Mouse (Mus musculus) thymus, adult 2 months (tissue): ENCODE data around the gene Gart. TPM values are rescaled to one million over a fixed set of nuclear protein-coding genes. Genes with fewer than 3 reads are reported as not detected.
A peak's percentile ranks its signal among the peaks of the same experiment; 100 is the strongest.

Experiments
- DNase-seq: peaks from one replicate; pipeline ENCODE4 v3.0.0; 2021
- H3K27ac ChIP-seq: fragments of 200-500 bp; 2 replicates; pipeline ENCODE4 v1.5.1; 2012; ENCODE audit warnings: low read length, control low read depth; ENCODE audit not compliant: control insufficient read depth, insufficient read depth
- H3K27me3 ChIP-seq: fragments of 200-500 bp; 2 replicates; pipeline ENCODE4 v1.6.1; 2012; ENCODE audit warnings: mild to moderate bottlenecking, low read length, moderate library complexity, mixed read lengths; ENCODE audit not compliant: control insufficient read depth, insufficient read depth
- H3K36me3 ChIP-seq: fragments of 200-500 bp; 2 replicates; pipeline ENCODE4 v1.6.1; 2012; ENCODE audit warnings: mild to moderate bottlenecking, low read length, moderate library complexity; ENCODE audit not compliant: control insufficient read depth, insufficient read depth
- H3K4me1 ChIP-seq: fragments of 200-500 bp; replicated peaks from 2 replicates; pipeline ENCODE4 v1.6.1; 2012; ENCODE audit warnings: low read length; ENCODE audit not compliant: control insufficient read depth, insufficient read depth
- H3K4me3 ChIP-seq: fragments of 200-500 bp; 2 replicates; pipeline ENCODE4 v1.5.1; 2012; ENCODE audit warnings: mild to moderate bottlenecking, low read length, control low read depth, moderate library complexity; ENCODE audit not compliant: control insufficient read depth, insufficient read depth
- CTCF ChIP-seq: fragments of 200-500 bp; IDR thresholded peaks from 2 replicates; pipeline ENCODE4 v1.5.1; 2012; ENCODE audit warnings: mild to moderate bottlenecking, control low read depth, low read length, moderate library complexity, borderline replicate concordance; ENCODE audit not compliant: control insufficient read depth, poor library complexity, insufficient read depth; ENCODE audit errors: extremely low read depth
- POLR2A ChIP-seq: fragments of 200-500 bp; IDR thresholded peaks from 2 replicates; pipeline ENCODE4 v1.6.1; 2012; ENCODE audit warnings: mild to moderate bottlenecking, low read length, control low read depth, moderate library complexity; ENCODE audit not compliant: control insufficient read depth, poor library complexity, insufficient read depth; ENCODE audit errors: extremely low read depth
- WGBS: fragments of 180-500 bp; shearing (Covaris S2); methylation state at CpG from one replicate; pipeline ENCODE4 v1.1.7; 2018; 5-methylcytosine and 5-hydroxymethylcytosine counted together
- polyA plus RNA-seq: library from polyadenylated mRNA; depleted of rRNA; stranded (reverse); fragments of >200 nt; gene quantifications from 2 replicates; pipeline ENCODE4 v1.2.3, GENCODE M21; 2012

Gart gene
- polyA plus RNA-seq, 1 experiment = 44.6 TPM

DNA sequence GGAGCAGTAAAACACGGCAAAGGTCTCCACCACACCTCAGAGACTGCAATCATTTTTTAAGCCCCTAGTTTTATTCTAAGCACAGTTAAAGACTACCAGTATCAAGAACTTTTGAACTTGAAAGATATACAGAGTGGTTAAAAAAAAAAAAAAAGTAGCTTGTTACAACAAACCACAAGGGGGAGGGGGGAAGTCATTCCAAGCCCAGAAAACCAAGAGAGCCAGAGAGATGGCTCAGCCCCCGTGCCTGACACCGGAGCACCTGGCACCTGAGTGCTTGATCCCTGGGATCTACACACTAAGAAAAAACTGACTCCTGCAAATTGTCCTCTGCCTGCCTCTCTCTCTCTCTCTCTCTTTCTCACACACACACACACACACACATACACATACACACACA lies 53.5 kb downstream of the Gart start:
- DNase-seq = peak; percentile 31
- no peaks in the 10 kb centered on the region for H3K27me3 ChIP-seq
- peak overlapping the region; percentile 45; the same call in 1 of the 2 replicates for H3K27ac ChIP-seq
- H3K4me3 ChIP-seq = no peak overlapping the region
- H3K4me1 ChIP-seq = peaks cover 52% of the 10 kb centered on the region
- H3K36me3 ChIP-seq = no peaks in the 10 kb centered on the region
- WGBS = 1% methylated on average over 3 of the region's 3 CpGs
- TF ChIP-seq POLR2A = no peak
- TF ChIP-seq CTCF = no peak

GRCm38 (mm10) chr16:91592162-91592561 lies 54.6 kb downstream of the Gart start:
- no peaks in the 10 kb centered on the region for H3K36me3 ChIP-seq
- peaks cover 59% of the 10 kb centered on the region for H3K4me1 ChIP-seq
- TF ChIP-seq POLR2A = no peak
- TF ChIP-seq CTCF = no peak
- no peak overlapping the region; the same call in 1 of the 2 replicates for H3K27ac ChIP-seq
- 60% methylated on average over 8 of the region's 8 CpGs for WGBS
- no peaks in the 10 kb centered on the region for H3K27me3 ChIP-seq
- no peak for DNase-seq
- H3K4me3 ChIP-seq = no peak overlapping the region

DNA sequence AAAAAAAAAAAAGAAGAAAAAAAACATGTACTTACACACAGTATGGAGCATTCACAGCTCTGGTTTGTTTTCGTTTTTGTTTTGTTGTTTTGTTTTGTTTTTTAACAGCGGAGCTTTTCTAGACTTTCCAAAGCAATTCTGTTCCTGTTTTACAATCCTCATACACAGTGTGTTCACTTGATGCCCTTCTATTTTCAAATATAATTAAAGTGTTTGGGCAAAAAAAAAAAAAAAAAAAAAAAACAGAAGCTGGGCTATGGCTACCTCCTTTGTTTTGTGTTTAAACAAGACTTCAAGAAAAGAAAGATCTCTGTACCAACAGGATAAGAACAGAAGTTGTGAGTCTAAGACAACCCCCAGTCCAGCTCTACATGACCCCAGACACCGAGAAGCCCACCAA lies 58.0 kb downstream of the Gart start:
- peaks cover 39% of the 10 kb centered on the region for H3K4me1 ChIP-seq
- WGBS = 95% methylated on average over 3 of the region's 3 CpGs
- H3K4me3 ChIP-seq = no peak overlapping the region
- no peak overlapping the region for H3K27ac ChIP-seq
- no peaks in the 10 kb centered on the region for H3K36me3 ChIP-seq
- TF ChIP-seq POLR2A (no peak), CTCF (no peak)
- no peak for DNase-seq
- H3K27me3 ChIP-seq = no peaks in the 10 kb centered on the region

- H3K27me3 ChIP-seq = no peaks in the 10 kb centered on the region
- H3K4me1 ChIP-seq = peaks cover 31% of the 10 kb centered on the region
- H3K27ac ChIP-seq = peak overlapping the region; percentile 67
- no peak overlapping the region for H3K4me3 ChIP-seq
- WGBS = 7% methylated on average over 6 of the region's 6 CpGs
- H3K36me3 ChIP-seq = no peaks in the 10 kb centered on the region
- DNase-seq = peak; percentile 60
- TF ChIP-seq CTCF = no peak
- TF ChIP-seq POLR2A = no peak
Observed at GRCm38 (mm10) chr16:91587730-91588453, 58.9 kb downstream of the Gart start.

DNA sequence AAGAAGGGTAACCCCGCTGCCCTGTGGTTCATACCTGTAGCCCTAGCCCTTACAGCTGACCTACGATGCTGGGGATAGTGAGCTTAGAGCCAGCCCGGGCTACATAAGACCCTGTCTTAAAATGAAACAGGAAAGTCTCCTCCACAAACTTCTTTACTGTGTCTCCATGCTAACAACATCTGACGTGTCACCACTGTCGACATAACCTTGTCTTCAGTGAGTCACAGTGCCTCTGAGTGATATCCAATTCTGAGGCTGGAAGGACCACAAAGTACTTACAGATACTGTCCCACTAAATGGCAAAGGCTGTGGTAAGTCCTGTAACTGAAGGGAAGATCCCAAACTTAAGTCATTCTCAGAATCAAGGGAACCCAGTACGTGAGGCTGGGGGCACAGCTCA lies 60.5 kb downstream of the Gart start:
- Histone ChIP-seq H3K27ac (no peak overlapping the region), H3K4me3 (no peak overlapping the region), H3K27me3 (no peaks in the 10 kb centered on the region), H3K36me3 (peaks cover 3% of the 10 kb centered on the region; the same call in 1 of the 2 replicates), H3K4me1 (peaks cover 17% of the 10 kb centered on the region)
- 92% methylated on average over 6 of the region's 6 CpGs for WGBS
- DNase-seq = no peak
- TF ChIP-seq POLR2A (no peak), CTCF (no peak)

GRCm38 (mm10) chr16:91585617-91586016 lies 61.1 kb downstream of the Gart start:
- DNase-seq = no peak
- TF ChIP-seq POLR2A (no peak), CTCF (no peak)
- Histone ChIP-seq H3K27ac (no peak overlapping the region), H3K4me1 (peaks cover 16% of the 10 kb centered on the region), H3K36me3 (peaks cover 3% of the 10 kb centered on the region; the same call in 1 of the 2 replicates), H3K4me3 (no peak overlapping the region), H3K27me3 (no peaks in the 10 kb centered on the region)
- WGBS = 95% methylated on average over 5 of the region's 5 CpGs

DNA sequence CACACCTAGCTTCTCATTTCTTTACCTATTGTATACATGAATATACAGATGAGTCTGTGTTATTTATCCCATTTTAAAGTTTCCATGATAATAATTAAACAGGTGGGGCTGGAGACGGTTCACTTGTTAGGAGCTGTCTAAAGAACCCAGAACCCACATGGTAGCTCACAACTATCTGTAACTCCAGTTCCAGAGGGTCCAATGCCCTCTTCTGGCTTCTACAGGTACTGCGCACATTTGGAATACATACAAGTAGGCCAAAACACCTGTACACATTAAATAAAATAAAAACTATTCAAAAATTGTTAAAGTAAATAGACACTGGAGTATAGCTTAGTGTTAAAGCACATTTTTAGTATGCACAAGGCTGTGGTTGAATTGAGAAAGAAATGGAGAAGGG lies 64.4 kb downstream of the Gart start:
- H3K36me3 ChIP-seq = peaks cover 14% of the 10 kb centered on the region

More for the DNA sequence above, 64.4 kb downstream of the Gart start:
- Histone ChIP-seq H3K27me3 (no peaks in the 10 kb centered on the region), H3K4me1 (no peaks in the 10 kb centered on the region), H3K27ac (no peak overlapping the region), H3K4me3 (no peak overlapping the region)
- 83% methylated on average over 2 of the region's 2 CpGs for whole genome bisulfite sequencing
- peak; percentile 62 for DNase-seq
- TF ChIP-seq POLR2A (no peak), CTCF (no peak)
